Mouse (Mus musculus) hindbrain, embryonic 11.5 days (tissue): ENCODE measurements around the gene Hist1h1d. TPM values are rescaled to one million over a fixed set of nuclear protein-coding genes. Genes with fewer than 3 reads are reported as not detected.

Source experiments
- ATAC-seq: fragments of 200-750 bp; cut with Nextera tagmentation; 2 replicates; pipeline ENCODE4 v1.8.0; 2017; ENCODE audit warnings: mild to moderate bottlenecking, moderate TSS enrichment, moderate library complexity; ENCODE audit not compliant: low FRiP score
- DNase-seq: peaks from one replicate; pipeline ENCODE4 v3.0.0-alpha.2; 2015; ENCODE audit warnings: low spot score
- H3K27ac ChIP-seq: fragments of 300-500 bp; sonication (generic); 2 replicates; pipeline ENCODE4 v1.5.1; 2014; ENCODE audit warnings: mild to moderate bottlenecking, low read depth, low read length
- H3K27me3 ChIP-seq: fragments of 300-500 bp; sonication (generic); 2 replicates; pipeline ENCODE4 v1.6.1; 2014; ENCODE audit warnings: mild to moderate bottlenecking, low read length, moderate library complexity, mixed read lengths; ENCODE audit not compliant: control insufficient read depth, insufficient read depth
- H3K36me3 ChIP-seq: fragments of 300-500 bp; sonication (generic); 2 replicates; pipeline ENCODE4 v1.6.1; 2014; ENCODE audit warnings: mild to moderate bottlenecking, low read length, moderate library complexity, mixed read lengths; ENCODE audit not compliant: control insufficient read depth, insufficient read depth
- H3K4me1 ChIP-seq: fragments of 300-500 bp; sonication (generic); replicated peaks from 2 replicates; pipeline ENCODE4 v1.6.1; 2014; ENCODE audit warnings: low read length, mixed read lengths; ENCODE audit not compliant: control insufficient read depth, insufficient read depth
- H3K4me2 ChIP-seq: fragments of 300-500 bp; sonication (generic); replicated peaks from 2 replicates; pipeline ENCODE4 v1.6.1; 2014; ENCODE audit warnings: mild to moderate bottlenecking, low read depth, low read length
- H3K4me3 ChIP-seq: fragments of 300-500 bp; sonication (generic); 2 replicates; pipeline ENCODE4 v1.5.1; 2014; ENCODE audit warnings: low read depth, low read length
- H3K9ac ChIP-seq: fragments of 300-500 bp; sonication (generic); 2 replicates; pipeline ENCODE4 v1.6.1; 2014; ENCODE audit warnings: low read depth, low read length
- H3K9me3 ChIP-seq: fragments of 300-500 bp; sonication (generic); 2 replicates; pipeline ENCODE4 v1.6.1; 2016; ENCODE audit warnings: low read length; ENCODE audit not compliant: control insufficient read depth
- WGBS: fragments of 180-500 bp; shearing (Covaris S2); extraction: QIAGEN DNeasy Blood & Tissue Kit; methylation state at CpG from one replicate; pipeline ENCODE4 v1.1.7; 2014; 5-methylcytosine and 5-hydroxymethylcytosine counted together
- polyA plus RNA-seq: library from polyadenylated mRNA; unstranded; fragments of >200 nt; fragmentation: Nextera tagmentation; extraction: Ambion mirVana; gene quantifications from 2 replicates; pipeline ENCODE4 v1.2.1, GENCODE M21; 2014

Gene Hist1h1d
- polyA plus RNA-seq, 1 experiment from 2014 or later = 0.56 TPM

GRCm38 (mm10) chr13:23597957-23598356 lies 44.9 kb downstream of the Hist1h1d start:
- Histone ChIP-seq H3K4me1 (no peaks in the 10 kb centered on the region), H3K27me3 (no peaks in the 10 kb centered on the region), H3K27ac (no peak overlapping the region), H3K36me3 (no peaks in the 10 kb centered on the region), H3K9ac (no peak overlapping the region), H3K9me3 (no peaks in the 10 kb centered on the region), H3K4me2 (no peak overlapping the region), H3K4me3 (no peak overlapping the region)
- DNase-seq (peak; percentile 84), ATAC-seq (peak; percentile 30; the same call in 1 of the 2 replicates)
- 7% methylated on average over 9 of the region's 9 CpGs for WGBS

- H3K9ac ChIP-seq = no peak overlapping the region
- H3K4me3 ChIP-seq = no peak overlapping the region
- H3K27ac ChIP-seq = no peak overlapping the region
- ATAC-seq (no peak), DNase-seq (no peak)
- H3K9me3 ChIP-seq = no peaks in the 10 kb centered on the region
- no peaks in the 10 kb centered on the region for H3K36me3 ChIP-seq
- WGBS = 84% methylated on average over 7 of the region's 7 CpGs
- no peaks in the 10 kb centered on the region for H3K27me3 ChIP-seq
- no peaks in the 10 kb centered on the region for H3K4me1 ChIP-seq
- no peak overlapping the region for H3K4me2 ChIP-seq
Measured at GRCm38 (mm10) chr13:23603182-23603699, 50.2 kb downstream of the Hist1h1d start.

GRCm38 (mm10) chr13:23604452-23604851 lies 51.4 kb downstream of the Hist1h1d start:
- no peak for DNase-seq
- H3K9me3 ChIP-seq = no peaks in the 10 kb centered on the region
- no peaks in the 10 kb centered on the region for H3K36me3 ChIP-seq
- no peak for ATAC-seq
- H3K4me1 ChIP-seq = no peaks in the 10 kb centered on the region
- H3K9ac ChIP-seq = no peak overlapping the region
- no peaks in the 10 kb centered on the region for H3K27me3 ChIP-seq
- no peak overlapping the region for H3K27ac ChIP-seq
- WGBS = 90% methylated on average over 3 of the region's 3 CpGs
- no peak overlapping the region for H3K4me3 ChIP-seq
- no peak overlapping the region for H3K4me2 ChIP-seq

GRCm38 (mm10) chr13:23605052-23605451 lies 52.0 kb downstream of the Hist1h1d start:
- Histone ChIP-seq H3K4me3 (no peak overlapping the region), H3K4me2 (no peak overlapping the region)

GRCm38 (mm10) chr13:23609209-23609608 lies 56.1 kb downstream of the Hist1h1d start:
- no peak for DNase-seq
- Histone ChIP-seq H3K9ac (no peak overlapping the region), H3K27me3 (no peaks in the 10 kb centered on the region), H3K4me2 (no peak overlapping the region), H3K4me1 (no peaks in the 10 kb centered on the region), H3K9me3 (no peaks in the 10 kb centered on the region), H3K27ac (no peak overlapping the region), H3K36me3 (no peaks in the 10 kb centered on the region), H3K4me3 (no peak overlapping the region)
- ATAC-seq = no peak
- WGBS = 88% methylated on average over 4 of the region's 4 CpGs

More at GRCm38 (mm10) chr13:23605052-23605451, 52.0 kb downstream of the Hist1h1d start:
- H3K27ac ChIP-seq = no peak overlapping the region
- no peak overlapping the region for H3K9ac ChIP-seq
- no peaks in the 10 kb centered on the region for H3K27me3 ChIP-seq
- H3K36me3 ChIP-seq = no peaks in the 10 kb centered on the region
- ATAC-seq = no peak
- no peaks in the 10 kb centered on the region for H3K9me3 ChIP-seq
- DNase-seq = no peak
- H3K4me1 ChIP-seq = no peaks in the 10 kb centered on the region
- 88% methylated on average over 3 of the region's 3 CpGs for WGBS

- H3K27me3 ChIP-seq = no peaks in the 10 kb centered on the region
- no peak overlapping the region for H3K4me3 ChIP-seq
- ATAC-seq (no peak), DNase-seq (no peak)
- no peaks in the 10 kb centered on the region for H3K36me3 ChIP-seq
- H3K4me2 ChIP-seq = no peak overlapping the region
- no peaks in the 10 kb centered on the region for H3K4me1 ChIP-seq
- no peaks in the 10 kb centered on the region for H3K9me3 ChIP-seq
- H3K27ac ChIP-seq = no peak overlapping the region
- H3K9ac ChIP-seq = no peak overlapping the region
Measured at GRCm38 (mm10) chr13:23609844-23610243, 56.8 kb downstream of the Hist1h1d start.

Other genes with a start within 250 kb of the Hist1h1d start
- 65.0 and 65.6 TPM in 2 replicates for gene Zfp322a, start 184.1 kb upstream of the Hist1h1d start, polyA plus RNA-seq
- 12.1 and 13.4 TPM in 2 replicates for gene Abt1, start 129.4 kb upstream of the Hist1h1d start, polyA plus RNA-seq
- gene Btn1a1, start 87.4 kb upstream of the Hist1h1d start, polyA plus RNA-seq = not detected in 2 replicates
- 0.15 and 0.18 TPM in 2 replicates for gene Btn2a2, start 64.4 kb upstream of the Hist1h1d start, polyA plus RNA-seq
- 4.7 TPM in 2 replicates for gene Hist1h4h, start 22.2 kb upstream of the Hist1h1d start, polyA plus RNA-seq
- gene Hist1h2af, start 19.4 kb upstream of the Hist1h1d start, polyA plus RNA-seq = 3.6 and 8.4 TPM in 2 replicates
- gene Hist1h3g, start 17.8 kb upstream of the Hist1h1d start, polyA plus RNA-seq = 3.7 and 4.8 TPM in 2 replicates
- gene Hist1h2bh, start 9.9 kb upstream of the Hist1h1d start, polyA plus RNA-seq = 0.60 and 0.89 TPM in 2 replicates
- gene Hist1h3f, start 9.2 kb upstream of the Hist1h1d start, polyA plus RNA-seq = 1.0 and 1.1 TPM in 2 replicates
- 0.56 and 0.80 TPM in 2 replicates for gene Hist1h4f, start 1.6 kb upstream of the Hist1h1d start, polyA plus RNA-seq
- 6.7 and 6.9 TPM in 2 replicates for gene Hist1h3e, start 9.1 kb downstream of the Hist1h1d start, polyA plus RNA-seq
- 70.9 and 82.9 TPM in 2 replicates for gene Hist1h2ae, start 18.0 kb downstream of the Hist1h1d start, polyA plus RNA-seq
- gene Hist1h2bg, start 18.1 kb downstream of the Hist1h1d start, polyA plus RNA-seq = 3.2 and 4.8 TPM in 2 replicates
- 1.5 and 3.7 TPM in 2 replicates for gene Hist1h2bf, start 20.9 kb downstream of the Hist1h1d start, polyA plus RNA-seq
- gene Hist1h2ad, start 21.1 kb downstream of the Hist1h1d start, polyA plus RNA-seq = 1.0 and 2.9 TPM in 2 replicates
- gene Hist1h3d, start 22.5 kb downstream of the Hist1h1d start, polyA plus RNA-seq = 7.2 and 8.3 TPM in 2 replicates
- 95.0 and 95.9 TPM in 2 replicates for gene Hist1h4d, start 28.3 kb downstream of the Hist1h1d start, polyA plus RNA-seq
- gene Hist1h2be, start 67.9 kb downstream of the Hist1h1d start, polyA plus RNA-seq = 1.8 and 2.2 TPM in 2 replicates
- 19.7 and 23.7 TPM in 2 replicates for gene Hist1h1e, start 69.3 kb downstream of the Hist1h1d start, polyA plus RNA-seq
- gene Hist1h2ac, start 130.7 kb downstream of the Hist1h1d start, polyA plus RNA-seq = 0.79 and 0.84 TPM in 2 replicates
- 21.0 and 26.1 TPM in 2 replicates for gene Hist1h2bc, start 130.9 kb downstream of the Hist1h1d start, polyA plus RNA-seq
- gene Hist1h1t, start 142.6 kb downstream of the Hist1h1d start, polyA plus RNA-seq = 0.17 TPM in 1 of 2 replicates, not detected in the other
- 4.5 and 4.9 TPM in 2 replicates for gene Hist1h4c, start 145.2 kb downstream of the Hist1h1d start, polyA plus RNA-seq
- 3.4 and 4.2 TPM in 2 replicates for gene Hfe, start 157.6 kb downstream of the Hist1h1d start, polyA plus RNA-seq
- gene Hist1h1c, start 185.5 kb downstream of the Hist1h1d start, polyA plus RNA-seq = 14.9 and 16.7 TPM in 2 replicates
- 10.7 and 11.3 TPM in 2 replicates for gene Hist1h3c, start 192.3 kb downstream of the Hist1h1d start, polyA plus RNA-seq
- 1.4 and 3.0 TPM in 2 replicates for gene Hist1h2bb, start 193.5 kb downstream of the Hist1h1d start, polyA plus RNA-seq
- gene Hist1h2ab, start 197.9 kb downstream of the Hist1h1d start, polyA plus RNA-seq = 42.5 and 50.0 TPM in 2 replicates
- 6.5 and 10.7 TPM in 2 replicates for gene Hist1h3b, start 199.0 kb downstream of the Hist1h1d start, polyA plus RNA-seq
- 3.6 and 4.8 TPM in 2 replicates for gene Hist1h4b, start 203.8 kb downstream of the Hist1h1d start, polyA plus RNA-seq
- gene Hist1h4a, start 208.0 kb downstream of the Hist1h1d start, polyA plus RNA-seq = 0.32 TPM in 1 of 2 replicates, not detected in the other
- 3.4 and 5.3 TPM in 2 replicates for gene Hist1h3a, start 209.1 kb downstream of the Hist1h1d start, polyA plus RNA-seq
- gene Hist1h1a, start 210.4 kb downstream of the Hist1h1d start, polyA plus RNA-seq = 2.4 and 3.7 TPM in 2 replicates
- gene Trim38, start 216.7 kb downstream of the Hist1h1d start, polyA plus RNA-seq = not detected in 2 replicates